Mouse (Mus musculus): Measurements from ENCODE around the gene Flt3l. TPM values are rescaled to one million over a fixed set of nuclear protein-coding genes. Genes with fewer than 3 reads are reported as not detected.

Flt3l gene
- polyA plus RNA-seq, 1 experiment from 2014 or later, result 2.4 TPM

GRCm38 (mm10) chr7:45135370-45135769, 862 bp downstream of the Flt3l start:
- Histone ChIP-seq H3K9me3 (replicated peaks; ENCODE audit: low read length) (no peaks in the 10 kb centered on the region), H3K27ac (no peak overlapping the region), H3K9ac (ENCODE audit: low read depth, low read length) (no peak overlapping the region), H3K36me3 (ENCODE audit: insufficient read depth, low read length) (no peaks in the 10 kb centered on the region), H3K4me1 (replicated peaks; ENCODE audit: insufficient read depth, low read length) (peaks cover 9% of the 10 kb centered on the region; the same call in 1 of the 2 replicates), H3K27me3 (ENCODE audit: insufficient read depth, low read length) (no peaks in the 10 kb centered on the region), H3K4me2 (ENCODE audit: low read length) (peak overlapping the region; percentile 91), H3K4me3 (replicated peaks; ENCODE audit: low read depth, low read length) (peak overlapping the region; percentile 67; the same call in 1 of the 2 replicates)
- no peak for DNase-seq (ENCODE audit: low spot score)
- no peak for ATAC-seq (replicated peaks; ENCODE audit: low FRiP score, low read depth)
- TF ChIP-seq CTCF (IDR thresholded peaks at IDR 0.05; ENCODE audit: low read depth), result no peak
- 85% methylated on average over 3 of the region's 3 CpGs for WGBS

GRCm38 (mm10) chr7:45134544-45135026, 1.6 kb downstream of the Flt3l start:
- 15% methylated on average over 12 of the region's 12 CpGs for WGBS
- Histone ChIP-seq H3K4me3 (replicated peaks; ENCODE audit: low read depth, low read length) (no peak overlapping the region), H3K36me3 (ENCODE audit: insufficient read depth, low read length) (no peaks in the 10 kb centered on the region), H3K4me2 (ENCODE audit: low read length) (no peak overlapping the region), H3K9me3 (replicated peaks; ENCODE audit: low read length) (no peaks in the 10 kb centered on the region), H3K27me3 (ENCODE audit: insufficient read depth, low read length) (no peaks in the 10 kb centered on the region), H3K27ac (no peak overlapping the region), H3K4me1 (replicated peaks; ENCODE audit: insufficient read depth, low read length) (peaks cover 11% of the 10 kb centered on the region; the same call in 1 of the 2 replicates), H3K9ac (ENCODE audit: low read depth, low read length) (no peak overlapping the region)
- ATAC-seq (replicated peaks; ENCODE audit: low FRiP score, low read depth) (peak; percentile 27), DNase-seq (ENCODE audit: low spot score) (peak; percentile 71)
- no peak for TF ChIP-seq CTCF (IDR thresholded peaks at IDR 0.05; ENCODE audit: low read depth)

DNA sequence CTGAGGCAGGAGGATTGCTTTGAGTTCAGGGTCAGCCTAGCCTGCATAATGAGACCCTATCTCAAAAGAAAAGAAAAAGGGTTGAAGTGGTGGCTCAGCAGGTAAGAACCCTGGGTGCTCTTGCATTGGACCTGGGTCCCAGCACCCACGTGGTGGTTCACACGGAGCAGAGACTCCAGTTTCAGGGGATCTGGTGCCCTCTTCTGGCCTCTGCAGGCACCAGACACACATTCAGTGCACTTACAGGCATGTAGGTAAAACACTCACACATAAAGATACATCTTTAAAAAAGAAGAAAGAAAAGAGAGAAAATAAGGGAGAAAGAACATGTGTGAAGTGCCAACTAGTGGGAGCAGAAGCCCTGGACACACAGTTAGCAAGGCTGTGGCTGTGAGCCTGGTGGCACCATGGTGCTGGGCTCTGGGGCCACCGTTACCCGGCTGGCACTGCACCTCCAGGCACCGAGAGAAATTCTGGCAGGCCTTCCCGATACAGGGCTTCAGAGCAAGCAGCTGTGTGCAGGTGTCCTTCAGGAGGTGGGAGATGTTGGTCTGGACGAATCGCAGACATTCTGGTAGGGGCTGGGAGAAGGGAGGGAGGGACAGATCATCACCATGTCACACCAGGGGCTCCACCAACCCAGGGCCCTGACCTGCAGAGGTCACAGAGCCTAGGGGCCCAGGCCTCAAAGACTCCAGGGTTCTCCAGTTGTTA, 2.6 kb downstream of the Flt3l start:
- Histone ChIP-seq H3K9me3 (replicated peaks; ENCODE audit: low read length) (no peaks in the 10 kb centered on the region), H3K4me1 (replicated peaks; ENCODE audit: insufficient read depth, low read length) (peaks cover 17% of the 10 kb centered on the region; the same call in 1 of the 2 replicates), H3K27me3 (ENCODE audit: insufficient read depth, low read length) (no peaks in the 10 kb centered on the region), H3K36me3 (ENCODE audit: insufficient read depth, low read length) (no peaks in the 10 kb centered on the region), H3K9ac (ENCODE audit: low read depth, low read length) (no peak overlapping the region), H3K27ac (no peak overlapping the region), H3K4me2 (ENCODE audit: low read length) (no peak overlapping the region), H3K4me3 (replicated peaks; ENCODE audit: low read depth, low read length) (no peak overlapping the region)
- TF ChIP-seq CTCF (IDR thresholded peaks at IDR 0.05; ENCODE audit: low read depth), result peak; percentile 38
- WGBS, result 80% methylated on average over 8 of the region's 8 CpGs
- ATAC-seq (replicated peaks; ENCODE audit: low FRiP score, low read depth) (no peak), DNase-seq (ENCODE audit: low spot score) (no peak)

GRCm38 (mm10) chr7:45131850-45132249, 4.4 kb downstream of the Flt3l start:
- ATAC-seq (replicated peaks; ENCODE audit: low FRiP score, low read depth), result no peak
- H3K9ac ChIP-seq (ENCODE audit: low read depth, low read length), result no peak overlapping the region

DNA sequence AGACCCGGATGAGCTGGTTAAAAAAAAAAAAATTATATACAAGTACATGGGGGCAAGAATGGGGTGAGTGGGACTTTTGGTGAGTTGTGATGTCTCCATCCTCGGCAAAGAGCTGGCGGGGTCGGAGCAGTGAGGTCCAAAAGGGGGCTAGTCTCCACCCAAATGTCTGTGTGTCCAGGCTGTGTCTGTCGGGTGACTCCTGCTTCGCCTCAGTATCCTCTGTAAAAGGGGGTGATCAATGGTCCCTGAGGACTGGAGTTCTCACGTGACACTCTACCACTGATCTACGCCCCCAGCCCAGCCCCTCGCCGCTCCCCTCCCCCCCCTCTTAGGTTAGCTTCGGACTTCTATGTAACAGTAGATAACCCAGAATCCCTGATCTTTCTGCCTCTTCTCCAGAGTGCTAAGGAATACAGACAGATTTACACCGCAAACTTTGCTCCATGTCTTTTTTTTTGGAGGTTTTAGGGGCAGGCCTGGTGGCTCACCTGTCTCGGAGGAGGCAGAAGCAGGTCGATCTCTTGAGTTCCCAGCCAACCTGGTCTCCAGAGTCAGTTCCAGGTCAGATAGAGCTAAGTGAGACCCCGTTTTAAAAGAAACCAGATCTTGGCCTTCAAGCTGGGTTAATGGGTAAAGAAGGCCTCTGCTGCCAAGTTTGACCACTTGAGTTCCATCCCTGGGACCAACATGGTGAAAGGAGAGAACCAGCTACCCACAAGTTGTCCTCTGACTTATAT, 6.3 kb downstream of the Flt3l start:
- Histone ChIP-seq H3K9me3 (replicated peaks; ENCODE audit: low read length) (no peaks in the 10 kb centered on the region), H3K9ac (ENCODE audit: low read depth, low read length) (peak overlapping the region; percentile 60; the same call in 1 of the 2 replicates)
- WGBS, result 58% methylated on average over 15 of the region's 15 CpGs

More at GRCm38 (mm10) chr7:45131850-45132249, 4.4 kb downstream of the Flt3l start:
- H3K36me3 ChIP-seq (ENCODE audit: insufficient read depth, low read length), result peaks cover under 1% of the 10 kb centered on the region; the same call in 1 of the 2 replicates
- peaks cover 25% of the 10 kb centered on the region for H3K4me1 ChIP-seq (replicated peaks; ENCODE audit: insufficient read depth, low read length)
- no peak overlapping the region for H3K4me2 ChIP-seq (ENCODE audit: low read length)
- TF ChIP-seq CTCF (IDR thresholded peaks at IDR 0.05; ENCODE audit: low read depth), result no peak
- no peak for DNase-seq (ENCODE audit: low spot score)
- no peaks in the 10 kb centered on the region for H3K9me3 ChIP-seq (replicated peaks; ENCODE audit: low read length)
- H3K27me3 ChIP-seq (ENCODE audit: insufficient read depth, low read length), result no peaks in the 10 kb centered on the region
- no peak overlapping the region for H3K4me3 ChIP-seq (replicated peaks; ENCODE audit: low read depth, low read length)
- no peak overlapping the region for H3K27ac ChIP-seq
- 81% methylated on average over 11 of the region's 11 CpGs for WGBS

DNA sequence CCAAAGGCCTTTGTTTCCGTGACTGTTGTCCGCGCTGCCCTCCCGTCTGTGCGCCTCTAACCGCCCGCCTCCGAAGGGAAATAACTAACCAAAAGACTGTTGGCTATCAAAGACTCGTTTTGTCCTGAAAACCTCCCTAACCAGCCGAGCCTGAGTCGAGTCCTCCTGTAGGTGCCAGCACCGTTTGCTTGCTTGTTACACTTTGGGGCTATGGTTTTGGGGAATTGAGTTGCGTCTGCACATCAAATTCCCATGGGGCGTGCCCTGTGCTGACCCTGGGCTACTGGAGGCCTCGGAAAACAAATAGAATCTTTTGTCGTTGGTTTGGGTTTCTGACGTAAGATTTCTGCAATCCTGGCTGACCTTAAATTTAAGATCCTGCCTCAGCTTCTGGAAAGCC, 6.9 kb downstream of the Flt3l start:
- Histone ChIP-seq H3K4me2 (ENCODE audit: low read length) (peak overlapping the region; percentile 64), H3K27ac (peak overlapping the region; percentile 90), H3K9ac (ENCODE audit: low read depth, low read length) (peak overlapping the region; percentile 60), H3K27me3 (ENCODE audit: insufficient read depth, low read length) (no peaks in the 10 kb centered on the region), H3K9me3 (replicated peaks; ENCODE audit: low read length) (no peaks in the 10 kb centered on the region), H3K4me3 (replicated peaks; ENCODE audit: low read depth, low read length) (peak overlapping the region; percentile 40), H3K36me3 (ENCODE audit: insufficient read depth, low read length) (peaks cover 19% of the 10 kb centered on the region), H3K4me1 (replicated peaks; ENCODE audit: insufficient read depth, low read length) (peaks cover 30% of the 10 kb centered on the region; the same call in 1 of the 2 replicates)
- DNase-seq (ENCODE audit: low spot score) (no peak), ATAC-seq (replicated peaks; ENCODE audit: low FRiP score, low read depth) (no peak)
- WGBS, result under 1% methylated on average over 17 of the region's 17 CpGs
- no peak for TF ChIP-seq CTCF (IDR thresholded peaks at IDR 0.05; ENCODE audit: low read depth)

More for the DNA sequence above, 6.3 kb downstream of the Flt3l start:
- peaks cover 19% of the 10 kb centered on the region for H3K36me3 ChIP-seq (ENCODE audit: insufficient read depth, low read length)
- no peaks in the 10 kb centered on the region for H3K27me3 ChIP-seq (ENCODE audit: insufficient read depth, low read length)
- H3K4me2 ChIP-seq (ENCODE audit: low read length), result peak overlapping the region; percentile 64
- no peak overlapping the region; the same call in 1 of the 2 replicates for H3K4me3 ChIP-seq (replicated peaks; ENCODE audit: low read depth, low read length)
- ATAC-seq (replicated peaks; ENCODE audit: low FRiP score, low read depth) (no peak), DNase-seq (ENCODE audit: low spot score) (no peak)
- peak overlapping the region; percentile 90 for H3K27ac ChIP-seq
- TF ChIP-seq CTCF (IDR thresholded peaks at IDR 0.05; ENCODE audit: low read depth), result no peak
- peaks cover 32% of the 10 kb centered on the region for H3K4me1 ChIP-seq (replicated peaks; ENCODE audit: insufficient read depth, low read length)

Measured in kidney, postnatal 0 days (tissue).